Mouse (Mus musculus): ENCODE measurements around the gene Gm28305. TPM values are rescaled to one million over a fixed set of nuclear protein-coding genes. Genes with fewer than 3 reads are reported as not detected.
A peak's percentile ranks its signal among the peaks of the same experiment; 100 is the strongest.

Gene Gm28305
- polyA plus RNA-seq (2015; fragmentation: Nextera tagmentation; extraction: Ambion mirVana) = not detected in 2 replicates

DNA sequence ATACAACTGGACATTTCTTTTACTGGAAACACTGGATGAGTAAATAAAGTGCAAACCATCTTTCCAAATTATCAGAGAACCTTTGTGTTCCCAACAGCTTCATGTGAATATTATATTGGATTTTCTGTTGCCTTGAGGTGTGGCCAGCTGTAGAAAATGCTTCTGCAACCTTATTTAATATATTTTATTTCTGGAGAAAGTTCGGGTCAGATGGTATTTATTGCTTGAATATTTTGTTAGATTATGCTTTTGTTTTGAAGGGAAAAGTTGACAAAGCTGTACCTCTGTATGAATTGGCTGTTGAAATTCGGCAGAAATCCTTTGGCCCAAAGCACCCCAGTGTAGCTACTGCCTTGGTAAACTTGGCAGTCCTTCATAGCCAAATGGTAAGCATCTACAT lies at the start of gene Gm28305:
TSS of gene Gm28305 (plus strand) at position 301 of the 400 bp plus-strand sequence.
- Histone ChIP-seq H3K27ac (ENCODE audit: low read length) (no peak within 1 kb of the TSS), H3K27me3 (ENCODE audit: control insufficient read depth, insufficient read depth, low read depth, low read length) (no peaks in the 10 kb centered on the region), H3K9ac (ENCODE audit: low read length) (no peak within 1 kb of the TSS), H3K4me2 (ENCODE audit: low read depth, low read length) (no peak within 1 kb of the TSS), H3K9me3 (ENCODE audit: control insufficient read depth, low read length) (no peaks in the 10 kb centered on the region), H3K36me3 (ENCODE audit: control insufficient read depth, insufficient read depth, low read length) (peaks cover 7% of the 10 kb centered on the region; the same call in 1 of the 2 replicates), H3K4me3 (ENCODE audit: low read length) (no peak within 1 kb of the TSS), H3K4me1 (replicated peaks; ENCODE audit: control insufficient read depth, insufficient read depth, low read length) (no peaks in the 10 kb centered on the region)
- 56% methylated on average over 2 of the region's 2 CpGs for WGBS
- ATAC-seq (ENCODE audit: low read depth) = no peak

- Histone ChIP-seq H3K9ac (ENCODE audit: low read length) (no peak overlapping the region), H3K4me2 (ENCODE audit: low read depth, low read length) (no peak overlapping the region), H3K27ac (ENCODE audit: low read length) (no peak overlapping the region), H3K27me3 (ENCODE audit: control insufficient read depth, insufficient read depth, low read depth, low read length) (no peaks in the 10 kb centered on the region), H3K9me3 (ENCODE audit: control insufficient read depth, low read length) (no peaks in the 10 kb centered on the region), H3K4me1 (replicated peaks; ENCODE audit: control insufficient read depth, insufficient read depth, low read length) (peaks cover 2% of the 10 kb centered on the region; the same call in 1 of the 2 replicates), H3K36me3 (ENCODE audit: control insufficient read depth, insufficient read depth, low read length) (no peaks in the 10 kb centered on the region), H3K4me3 (ENCODE audit: low read length) (no peak overlapping the region)
- WGBS = 4% methylated on average over 2 of the region's 2 CpGs
- no peak for ATAC-seq (ENCODE audit: low read depth)
These were observed 44.0 kb upstream of the Gm28305 start for GRCm38 (mm10) chr9:103996496-103996895.

- no peak overlapping the region for H3K9ac ChIP-seq (ENCODE audit: low read length)
- H3K4me2 ChIP-seq (ENCODE audit: low read depth, low read length) = no peak overlapping the region
- no peak overlapping the region for H3K4me3 ChIP-seq (ENCODE audit: low read length)
- H3K27ac ChIP-seq (ENCODE audit: low read length) = no peak overlapping the region
- H3K27me3 ChIP-seq (ENCODE audit: control insufficient read depth, insufficient read depth, low read depth, low read length) = no peaks in the 10 kb centered on the region
- WGBS = 20% methylated on average over 3 of the region's 3 CpGs
- H3K4me1 ChIP-seq (replicated peaks; ENCODE audit: control insufficient read depth, insufficient read depth, low read length) = peaks cover 17% of the 10 kb centered on the region
- no peak for ATAC-seq (ENCODE audit: low read depth)
- H3K36me3 ChIP-seq (ENCODE audit: control insufficient read depth, insufficient read depth, low read length) = no peaks in the 10 kb centered on the region; the same call in 1 of the 2 replicates
- no peaks in the 10 kb centered on the region for H3K9me3 ChIP-seq (ENCODE audit: control insufficient read depth, low read length)
These were observed 39.9 kb upstream of the Gm28305 start for GRCm38 (mm10) chr9:104000601-104001000.

DNA sequence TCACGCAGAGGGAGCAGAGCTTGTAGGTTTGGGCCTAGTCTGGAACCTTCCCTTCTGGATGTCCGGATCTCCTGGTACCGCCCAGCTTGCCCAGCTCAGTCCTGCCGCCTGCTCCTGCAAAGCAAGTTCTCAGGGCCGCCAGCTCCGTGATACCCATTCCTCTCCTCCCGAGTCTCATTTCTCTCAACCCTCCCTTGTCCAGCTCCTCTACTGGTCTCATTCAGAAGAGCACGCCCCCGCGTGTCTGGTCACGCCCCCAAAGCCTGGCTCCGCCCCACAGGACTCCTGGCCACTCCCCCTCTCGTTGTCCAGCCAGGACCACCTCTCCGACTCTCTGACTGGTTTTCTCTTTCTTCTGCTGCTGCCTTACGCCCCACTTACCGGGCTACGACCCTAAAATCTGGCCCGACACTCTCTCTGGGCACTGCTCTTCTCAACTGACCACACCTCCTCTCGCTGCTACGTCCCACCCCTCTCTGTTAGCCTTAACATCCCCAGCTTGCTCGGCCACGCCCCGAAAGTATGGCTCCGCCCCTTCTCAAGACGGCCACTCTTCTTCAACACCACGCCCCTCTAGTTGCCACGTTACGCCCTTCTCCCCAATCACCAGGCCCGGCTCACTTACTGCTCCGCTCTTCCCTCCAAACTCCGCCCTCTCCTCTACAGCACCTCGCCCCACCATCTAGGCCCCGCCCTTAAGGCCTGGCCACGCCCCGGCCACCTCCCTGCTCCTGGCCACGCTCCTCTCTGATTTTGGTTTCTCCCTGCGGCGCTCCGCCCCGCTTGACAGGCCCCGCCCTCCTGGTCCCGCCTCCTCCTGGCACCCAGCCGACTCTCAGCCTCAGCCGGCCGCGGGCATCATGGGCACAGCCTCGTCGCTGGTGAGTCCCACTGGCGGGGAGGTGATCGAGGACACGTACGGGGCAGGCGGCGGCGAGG lies 38.3 kb upstream of the Gm28305 start, which contains the start of gene Nphp3:
TSS of gene Nphp3 (plus strand) at position 624 of the 939 bp plus-strand sequence.
- Histone ChIP-seq H3K9me3 (ENCODE audit: control insufficient read depth, low read length) (no peaks in the 10 kb centered on the region), H3K27ac (ENCODE audit: low read length) (peak within 1 kb of the TSS; percentile 91)

GRCm38 (mm10) chr9:104002913-104003330 lies 37.5 kb upstream of the Gm28305 start:
- Histone ChIP-seq H3K9me3 (ENCODE audit: control insufficient read depth, low read length) (no peaks in the 10 kb centered on the region), H3K27ac (ENCODE audit: low read length) (peak overlapping the region; percentile 88), H3K9ac (ENCODE audit: low read length) (peak overlapping the region; percentile 80), H3K36me3 (ENCODE audit: control insufficient read depth, insufficient read depth, low read length) (no peaks in the 10 kb centered on the region; the same call in 1 of the 2 replicates), H3K27me3 (ENCODE audit: control insufficient read depth, insufficient read depth, low read depth, low read length) (no peaks in the 10 kb centered on the region), H3K4me3 (ENCODE audit: low read length) (peak overlapping the region; percentile 88), H3K4me2 (ENCODE audit: low read depth, low read length) (peak overlapping the region; percentile 76), H3K4me1 (replicated peaks; ENCODE audit: control insufficient read depth, insufficient read depth, low read length) (peaks cover 17% of the 10 kb centered on the region)
- WGBS = under 1% methylated on average over 37 of the region's 37 CpGs
- ATAC-seq (ENCODE audit: low read depth) = peak; percentile 43

More for the DNA sequence above, 38.3 kb upstream of the Gm28305 start, which contains the start of gene Nphp3:
- H3K4me2 ChIP-seq (ENCODE audit: low read depth, low read length) = peak within 1 kb of the TSS; percentile 83
- H3K4me1 ChIP-seq (replicated peaks; ENCODE audit: control insufficient read depth, insufficient read depth, low read length) = peaks cover 17% of the 10 kb centered on the region
- H3K4me3 ChIP-seq (ENCODE audit: low read length) = peak within 1 kb of the TSS; percentile 88
- WGBS = 1% methylated on average over 55 of the region's 55 CpGs
- peak; percentile 98 for ATAC-seq (ENCODE audit: low read depth)
- H3K36me3 ChIP-seq (ENCODE audit: control insufficient read depth, insufficient read depth, low read length) = no peaks in the 10 kb centered on the region; the same call in 1 of the 2 replicates
- peak within 1 kb of the TSS; percentile 80 for H3K9ac ChIP-seq (ENCODE audit: low read length)
- no peaks in the 10 kb centered on the region for H3K27me3 ChIP-seq (ENCODE audit: control insufficient read depth, insufficient read depth, low read depth, low read length)

DNA sequence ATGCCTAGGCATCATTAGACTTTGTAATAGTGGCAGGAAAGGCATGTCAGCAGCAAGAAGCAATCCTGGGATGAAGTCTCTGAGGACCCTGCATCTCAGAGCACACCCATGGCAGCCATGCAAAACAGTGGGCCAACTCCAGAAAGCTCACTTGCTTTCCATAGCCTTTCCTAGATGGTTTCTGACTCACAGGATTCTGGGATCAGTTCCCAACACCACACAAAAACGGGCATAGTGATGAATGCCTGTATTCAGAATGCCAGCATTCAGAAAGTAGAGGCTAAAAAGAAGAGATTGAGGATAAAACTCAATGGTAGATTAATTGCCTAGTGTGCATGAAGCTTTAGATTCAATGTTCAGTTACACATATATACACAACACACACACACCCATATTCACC lies 25.9 kb upstream of the Gm28305 start:
- H3K9ac ChIP-seq (ENCODE audit: low read length) = no peak overlapping the region
- H3K4me1 ChIP-seq (replicated peaks; ENCODE audit: control insufficient read depth, insufficient read depth, low read length) = no peaks in the 10 kb centered on the region
- H3K4me2 ChIP-seq (ENCODE audit: low read depth, low read length) = no peak overlapping the region
- no peak overlapping the region for H3K4me3 ChIP-seq (ENCODE audit: low read length)
- H3K9me3 ChIP-seq (ENCODE audit: control insufficient read depth, low read length) = no peaks in the 10 kb centered on the region
- H3K27ac ChIP-seq (ENCODE audit: low read length) = no peak overlapping the region
- no peaks in the 10 kb centered on the region for H3K27me3 ChIP-seq (ENCODE audit: control insufficient read depth, insufficient read depth, low read depth, low read length)
- peaks cover 14% of the 10 kb centered on the region for H3K36me3 ChIP-seq (ENCODE audit: control insufficient read depth, insufficient read depth, low read length)
- WGBS = 61% methylated on average over 1 of the region's 1 CpGs
- ATAC-seq (ENCODE audit: low read depth) = no peak

DNA sequence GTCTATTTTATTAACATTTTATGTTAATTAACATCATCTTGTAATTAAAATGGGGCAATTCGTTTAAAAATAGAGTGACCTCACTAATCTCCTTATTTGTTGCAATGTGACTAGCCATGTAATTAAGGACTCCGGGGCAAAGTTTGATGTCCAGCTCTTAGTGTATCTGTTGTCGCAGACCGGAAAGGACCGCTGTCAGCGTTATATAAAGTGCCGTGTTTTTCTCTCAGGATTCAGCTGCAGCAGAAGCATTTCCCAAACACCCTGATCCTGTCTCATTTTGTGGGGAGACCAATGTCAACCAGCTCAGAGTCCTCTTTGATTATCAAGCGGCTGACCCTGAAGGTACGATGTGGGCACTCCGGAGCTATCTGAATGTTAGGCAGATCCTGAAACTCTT lies 19.4 kb upstream of the Gm28305 start:
- Histone ChIP-seq H3K4me1 (replicated peaks; ENCODE audit: control insufficient read depth, insufficient read depth, low read length) (no peaks in the 10 kb centered on the region), H3K27me3 (ENCODE audit: control insufficient read depth, insufficient read depth, low read depth, low read length) (no peaks in the 10 kb centered on the region), H3K4me2 (ENCODE audit: low read depth, low read length) (no peak overlapping the region), H3K9ac (ENCODE audit: low read length) (no peak overlapping the region), H3K9me3 (ENCODE audit: control insufficient read depth, low read length) (no peaks in the 10 kb centered on the region), H3K36me3 (ENCODE audit: control insufficient read depth, insufficient read depth, low read length) (peaks cover 17% of the 10 kb centered on the region), H3K27ac (ENCODE audit: low read length) (no peak overlapping the region), H3K4me3 (ENCODE audit: low read length) (no peak overlapping the region)
- WGBS = 93% methylated on average over 10 of the region's 10 CpGs
- no peak for ATAC-seq (ENCODE audit: low read depth)

DNA sequence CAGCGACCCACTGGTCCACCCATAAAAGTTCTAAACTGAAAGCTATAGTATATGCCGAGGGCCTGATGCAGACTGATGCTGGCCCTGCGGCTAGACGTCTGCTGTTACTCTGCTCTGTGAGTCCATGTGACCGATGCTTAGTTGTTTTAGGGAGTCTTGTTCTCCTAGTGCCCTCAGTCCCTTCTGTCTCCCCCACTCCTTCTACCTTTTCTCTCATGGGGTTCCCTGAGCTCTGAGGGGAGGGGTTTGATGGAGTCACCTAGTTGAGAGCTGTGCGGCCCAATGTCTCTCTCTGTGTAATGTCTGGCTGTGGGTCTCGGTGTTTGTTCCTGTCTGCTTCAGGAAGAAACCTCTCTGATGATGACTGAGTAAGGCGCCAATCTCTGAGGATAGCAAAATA lies 13.3 kb upstream of the Gm28305 start:
- Histone ChIP-seq H3K4me2 (ENCODE audit: low read depth, low read length) (no peak overlapping the region), H3K36me3 (ENCODE audit: control insufficient read depth, insufficient read depth, low read length) (peaks cover 21% of the 10 kb centered on the region), H3K4me3 (ENCODE audit: low read length) (no peak overlapping the region), H3K4me1 (replicated peaks; ENCODE audit: control insufficient read depth, insufficient read depth, low read length) (no peaks in the 10 kb centered on the region), H3K9ac (ENCODE audit: low read length) (no peak overlapping the region), H3K27ac (ENCODE audit: low read length) (no peak overlapping the region), H3K9me3 (ENCODE audit: control insufficient read depth, low read length) (no peaks in the 10 kb centered on the region), H3K27me3 (ENCODE audit: control insufficient read depth, insufficient read depth, low read depth, low read length) (no peaks in the 10 kb centered on the region)
- WGBS = 97% methylated on average over 8 of the region's 8 CpGs
- ATAC-seq (ENCODE audit: low read depth) = no peak

GRCm38 (mm10) chr9:104029861-104030260 lies 10.6 kb upstream of the Gm28305 start:
- H3K9ac ChIP-seq (ENCODE audit: low read length) = no peak overlapping the region
- peaks cover 19% of the 10 kb centered on the region for H3K36me3 ChIP-seq (ENCODE audit: control insufficient read depth, insufficient read depth, low read length)
- 86% methylated on average over 11 of the region's 11 CpGs for WGBS
- no peak overlapping the region for H3K27ac ChIP-seq (ENCODE audit: low read length)
- H3K4me1 ChIP-seq (replicated peaks; ENCODE audit: control insufficient read depth, insufficient read depth, low read length) = no peaks in the 10 kb centered on the region
- no peak overlapping the region for H3K4me3 ChIP-seq (ENCODE audit: low read length)
- ATAC-seq (ENCODE audit: low read depth) = no peak
- H3K27me3 ChIP-seq (ENCODE audit: control insufficient read depth, insufficient read depth, low read depth, low read length) = no peaks in the 10 kb centered on the region
- H3K4me2 ChIP-seq (ENCODE audit: low read depth, low read length) = no peak overlapping the region
- no peaks in the 10 kb centered on the region for H3K9me3 ChIP-seq (ENCODE audit: control insufficient read depth, low read length)
